Mouse (Mus musculus) forebrain, embryonic 11.5 days (tissue): Measurements from ENCODE around the gene Tiam1. TPM values are rescaled to one million over a fixed set of nuclear protein-coding genes. Genes with fewer than 3 reads are reported as not detected.

Source experiments
- ATAC-seq: fragments of 200-750 bp; cut with Nextera tagmentation; replicated peaks from 2 replicates; pipeline ENCODE4 v1.8.0; 2017; ENCODE audit warnings: moderate TSS enrichment; ENCODE audit not compliant: low FRiP score
- DNase-seq: peaks from one replicate; pipeline ENCODE4 v3.0.0-alpha.2; 2017; ENCODE audit warnings: low spot score
- H3K27ac ChIP-seq: fragments of 300-500 bp; sonication (generic); 2 replicates; pipeline ENCODE4 v1.5.1; 2014; ENCODE audit warnings: low read depth, low read length
- H3K27me3 ChIP-seq: fragments of 300-500 bp; sonication (generic); 2 replicates; pipeline ENCODE4 v1.6.1; 2014; ENCODE audit warnings: mild to moderate bottlenecking, low read length, mixed read lengths; ENCODE audit not compliant: control insufficient read depth, insufficient read depth
- H3K36me3 ChIP-seq: fragments of 300-500 bp; sonication (generic); 2 replicates; pipeline ENCODE4 v1.6.1; 2014; ENCODE audit warnings: mild to moderate bottlenecking, low read length, moderate library complexity, mixed read lengths; ENCODE audit not compliant: control insufficient read depth, insufficient read depth
- H3K4me1 ChIP-seq: fragments of 300-500 bp; sonication (generic); replicated peaks from 2 replicates; pipeline ENCODE4 v1.6.1; 2014; ENCODE audit warnings: low read length, mixed read lengths; ENCODE audit not compliant: control insufficient read depth, insufficient read depth
- H3K4me2 ChIP-seq: fragments of 300-500 bp; sonication (generic); 2 replicates; pipeline ENCODE4 v1.6.1; 2014; ENCODE audit warnings: low read depth, mild to moderate bottlenecking, low read length, moderate library complexity, mixed read lengths; ENCODE audit not compliant: severe bottlenecking
- H3K4me3 ChIP-seq: fragments of 300-500 bp; sonication (generic); 2 replicates; pipeline ENCODE4 v1.5.1; 2014; ENCODE audit warnings: low read depth, low read length
- H3K9ac ChIP-seq: fragments of 300-500 bp; sonication (generic); 2 replicates; pipeline ENCODE4 v1.6.1; 2014; ENCODE audit warnings: low read length
- H3K9me3 ChIP-seq: fragments of 300-500 bp; sonication (generic); 2 replicates; pipeline ENCODE4 v1.6.1; 2016; ENCODE audit warnings: low read length, mixed read lengths; ENCODE audit not compliant: control insufficient read depth
- WGBS: fragments of 180-500 bp; shearing (Covaris S2); extraction: QIAGEN DNeasy Blood & Tissue Kit; methylation state at CpG from one replicate; pipeline ENCODE4 v1.1.7; 2014; 5-methylcytosine and 5-hydroxymethylcytosine counted together
- polyA plus RNA-seq: library from polyadenylated mRNA; unstranded; fragments of >200 nt; fragmentation: Nextera tagmentation; extraction: Ambion mirVana; gene quantifications from 2 replicates; pipeline ENCODE4 v1.2.1, GENCODE M21; 2014

Gene Tiam1
- polyA plus RNA-seq, 1 experiment from 2014 or later, result 30.4 TPM

DNA sequence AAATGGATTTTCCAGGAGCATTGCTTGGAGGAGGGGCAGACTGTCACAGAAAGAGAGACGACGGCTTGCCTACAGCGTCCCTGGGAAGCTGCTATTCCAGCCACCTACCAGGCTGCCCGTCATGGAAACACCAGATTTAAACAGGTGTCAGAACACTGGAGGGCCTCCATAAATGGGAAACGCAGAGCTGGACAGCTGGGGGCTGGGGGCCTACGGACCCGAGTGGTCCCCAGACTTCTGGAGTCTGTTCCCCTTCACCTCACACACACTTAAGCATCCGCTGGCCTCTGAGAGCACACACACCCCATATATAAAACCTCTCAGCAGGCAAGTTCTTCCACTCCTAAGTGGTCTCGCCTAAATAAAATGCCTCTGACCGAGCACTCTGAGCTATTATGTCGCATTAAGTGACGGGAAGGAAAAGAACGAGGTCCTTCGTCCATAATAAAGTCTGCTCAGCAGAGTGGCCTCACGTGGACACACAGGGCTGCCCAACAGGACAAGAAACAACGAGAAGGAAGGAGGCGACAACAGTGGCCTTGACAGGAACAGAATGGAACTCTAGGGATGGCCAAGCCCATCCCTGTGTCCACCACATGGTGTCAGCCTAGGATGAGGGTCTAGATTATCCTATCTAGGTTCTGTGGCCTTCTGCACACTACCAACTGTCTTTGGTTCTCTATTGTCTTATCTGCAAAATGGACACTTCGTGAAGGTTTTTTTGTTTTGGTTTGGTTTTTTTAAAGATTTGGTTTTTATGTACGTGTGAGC is 14.6 kb downstream of the Tiam1 start:
- DNase-seq, result no peak
- Histone ChIP-seq H3K36me3 (no peaks in the 10 kb centered on the region), H3K27me3 (no peaks in the 10 kb centered on the region), H3K4me2 (no peak overlapping the region), H3K9me3 (no peaks in the 10 kb centered on the region), H3K4me3 (no peak overlapping the region), H3K4me1 (peaks cover 11% of the 10 kb centered on the region; the same call in 1 of the 2 replicates), H3K9ac (no peak overlapping the region), H3K27ac (no peak overlapping the region)
- 38% methylated on average over 19 of the region's 19 CpGs for WGBS
- peak; percentile 34; the same call in 1 of the 2 replicates for ATAC-seq

DNA sequence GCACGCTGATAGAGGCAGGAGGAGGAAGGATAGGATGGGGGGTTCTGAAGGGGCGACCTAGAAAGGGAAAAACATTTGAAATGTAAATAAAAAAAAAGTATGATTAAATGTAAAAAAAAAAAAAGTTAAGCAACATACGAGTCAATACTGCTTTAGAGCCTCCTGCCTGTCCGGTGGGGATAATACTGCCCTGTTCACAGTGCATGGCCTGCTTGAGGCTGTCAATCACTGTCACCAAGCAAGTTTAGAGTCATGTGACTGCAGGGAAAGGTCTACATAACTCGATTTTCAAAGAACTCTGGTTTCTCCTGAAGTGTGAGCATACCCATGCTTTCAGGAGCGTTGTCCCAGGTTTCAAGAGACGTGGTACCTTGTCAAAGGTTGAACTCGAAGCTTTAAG is 15.2 kb downstream of the Tiam1 start:
- no peaks in the 10 kb centered on the region for H3K9me3 ChIP-seq
- no peak overlapping the region for H3K4me3 ChIP-seq
- no peaks in the 10 kb centered on the region for H3K27me3 ChIP-seq
- ATAC-seq (no peak), DNase-seq (no peak)
- H3K36me3 ChIP-seq, result no peaks in the 10 kb centered on the region
- H3K4me1 ChIP-seq, result peaks cover 11% of the 10 kb centered on the region; the same call in 1 of the 2 replicates
- H3K4me2 ChIP-seq, result no peak overlapping the region
- H3K9ac ChIP-seq, result no peak overlapping the region
- 55% methylated on average over 8 of the region's 8 CpGs for WGBS
- H3K27ac ChIP-seq, result no peak overlapping the region

DNA sequence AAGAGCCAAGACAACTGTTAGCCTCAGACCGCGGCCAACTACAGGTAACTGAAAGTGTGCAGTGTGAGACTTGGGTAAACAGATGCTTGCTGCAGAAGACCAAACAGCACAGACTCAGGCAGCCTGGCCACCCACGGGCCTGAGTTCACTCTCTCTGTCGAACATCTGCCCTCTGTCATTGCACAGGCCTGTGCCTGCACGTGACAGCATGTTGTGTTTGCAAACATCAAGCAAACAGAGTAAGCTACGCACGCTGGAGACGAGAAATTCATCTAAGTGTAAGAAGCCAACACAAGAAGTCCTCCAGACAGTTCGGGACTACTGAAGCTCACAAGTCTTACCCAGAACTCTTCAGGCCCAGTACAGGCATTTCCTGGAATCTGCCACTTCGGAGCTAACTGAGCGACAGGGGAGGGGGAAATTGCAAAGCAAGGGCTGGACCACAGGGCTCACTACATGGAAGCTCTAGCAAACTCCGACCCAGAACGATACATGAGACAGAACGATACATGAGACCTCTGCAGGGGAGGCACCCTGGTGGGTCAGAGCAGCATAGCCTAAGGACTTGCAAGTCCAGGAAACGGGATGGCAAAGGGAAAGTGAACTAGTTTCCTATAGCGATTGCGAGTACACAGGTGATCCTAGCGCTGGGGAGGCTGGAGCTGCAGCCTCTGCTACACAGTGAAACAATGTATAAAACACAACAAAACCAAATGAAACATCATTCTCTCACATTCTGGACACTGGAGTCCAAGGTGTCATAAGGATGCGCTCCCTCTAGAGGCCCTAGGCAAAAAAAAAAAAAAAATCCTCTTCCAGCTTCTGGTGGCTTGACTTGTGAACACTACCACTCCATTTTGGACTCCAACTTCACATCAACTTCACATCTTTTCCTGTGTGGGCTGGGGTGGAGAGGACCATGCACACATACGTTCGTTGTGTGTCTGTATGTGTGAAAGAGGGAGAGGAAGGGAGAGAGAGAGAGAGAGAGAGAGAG is 18.0 kb downstream of the Tiam1 start:
- no peak overlapping the region for H3K27ac ChIP-seq
- no peak overlapping the region for H3K9ac ChIP-seq
- no peaks in the 10 kb centered on the region; the same call in 1 of the 2 replicates for H3K9me3 ChIP-seq
- H3K27me3 ChIP-seq, result no peaks in the 10 kb centered on the region
- H3K4me2 ChIP-seq, result no peak overlapping the region
- WGBS, result 81% methylated on average over 21 of the region's 21 CpGs
- no peak for ATAC-seq
- H3K4me3 ChIP-seq, result no peak overlapping the region
- DNase-seq, result no peak
- no peaks in the 10 kb centered on the region; the same call in 1 of the 2 replicates for H3K36me3 ChIP-seq
- H3K4me1 ChIP-seq, result peaks cover 2% of the 10 kb centered on the region; the same call in 1 of the 2 replicates

DNA sequence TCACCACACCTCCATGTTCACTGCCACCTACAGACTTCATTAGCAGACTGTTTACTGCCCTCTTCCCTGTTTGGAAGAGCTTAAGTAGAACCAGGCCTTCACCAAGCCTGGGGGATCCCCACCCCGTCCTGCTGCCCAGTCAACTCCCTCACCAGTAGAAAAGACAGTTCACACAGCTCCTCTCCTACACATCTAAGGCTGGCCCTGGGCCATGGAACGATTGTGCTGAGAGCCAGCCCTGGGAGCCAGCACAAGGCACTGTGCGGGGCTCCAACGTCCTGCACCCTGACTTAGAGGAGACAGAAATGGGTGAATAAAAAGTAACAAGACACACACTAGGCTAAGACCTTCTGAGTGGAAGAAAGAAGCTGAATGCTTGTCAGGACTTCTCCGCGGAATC is 20.5 kb downstream of the Tiam1 start:
- ATAC-seq (no peak), DNase-seq (no peak)
- no peak overlapping the region for H3K27ac ChIP-seq
- H3K27me3 ChIP-seq, result no peaks in the 10 kb centered on the region
- H3K36me3 ChIP-seq, result no peaks in the 10 kb centered on the region; the same call in 1 of the 2 replicates
- no peak overlapping the region for H3K4me2 ChIP-seq
- 88% methylated on average over 6 of the region's 6 CpGs for WGBS
- no peaks in the 10 kb centered on the region; the same call in 1 of the 2 replicates for H3K9me3 ChIP-seq
- H3K9ac ChIP-seq, result no peak overlapping the region
- no peaks in the 10 kb centered on the region for H3K4me1 ChIP-seq
- H3K4me3 ChIP-seq, result no peak overlapping the region

DNA sequence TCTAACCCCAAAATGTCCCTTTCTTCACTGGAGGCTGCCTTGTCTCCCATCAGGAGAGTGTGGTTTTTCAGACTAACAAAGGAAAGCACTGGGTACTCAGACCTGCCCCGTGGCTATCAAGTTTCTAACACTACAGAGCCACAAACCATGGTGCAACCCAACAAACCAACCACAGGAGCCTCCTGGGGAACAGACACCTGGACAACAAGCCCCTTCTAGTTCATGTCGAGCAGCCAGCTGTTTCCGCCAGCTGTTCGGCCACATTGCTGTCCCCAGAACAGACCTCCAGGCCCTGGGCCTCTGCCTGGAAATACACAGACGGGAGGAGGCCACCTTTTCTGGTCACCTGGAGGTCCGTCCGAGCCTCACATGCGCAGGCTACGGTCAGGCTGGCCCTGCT is 21.1 kb downstream of the Tiam1 start:
- Histone ChIP-seq H3K27me3 (no peaks in the 10 kb centered on the region), H3K4me3 (no peak overlapping the region), H3K4me1 (no peaks in the 10 kb centered on the region), H3K4me2 (no peak overlapping the region), H3K9ac (no peak overlapping the region), H3K36me3 (no peaks in the 10 kb centered on the region; the same call in 1 of the 2 replicates), H3K27ac (no peak overlapping the region), H3K9me3 (no peaks in the 10 kb centered on the region; the same call in 1 of the 2 replicates)
- no peak for ATAC-seq
- WGBS, result 92% methylated on average over 9 of the region's 9 CpGs
- DNase-seq, result no peak

DNA sequence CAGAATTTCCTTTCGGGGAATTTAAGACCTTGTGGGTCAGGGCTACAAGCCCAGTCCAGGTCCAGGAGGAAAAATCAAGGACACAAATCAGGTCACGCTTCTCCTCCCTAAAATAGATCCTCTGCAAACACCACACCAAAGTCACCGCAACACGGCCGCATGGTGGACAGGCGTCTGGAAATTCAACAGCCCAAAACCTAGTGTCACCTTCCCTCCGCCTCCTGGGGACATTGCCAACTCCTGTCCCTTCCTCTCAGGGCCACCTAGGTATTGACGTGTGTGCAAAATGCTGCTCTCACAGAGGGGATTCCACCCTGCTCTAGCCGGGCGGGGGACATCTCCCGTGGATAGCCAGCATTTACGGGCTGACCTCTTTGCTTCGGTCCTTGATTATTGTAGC is 21.8 kb downstream of the Tiam1 start:
- Histone ChIP-seq H3K36me3 (no peaks in the 10 kb centered on the region; the same call in 1 of the 2 replicates), H3K4me2 (no peak overlapping the region), H3K4me1 (no peaks in the 10 kb centered on the region), H3K27ac (no peak overlapping the region), H3K4me3 (no peak overlapping the region), H3K27me3 (no peaks in the 10 kb centered on the region), H3K9me3 (no peaks in the 10 kb centered on the region; the same call in 1 of the 2 replicates), H3K9ac (no peak overlapping the region)
- ATAC-seq, result no peak
- WGBS, result 97% methylated on average over 13 of the region's 13 CpGs
- DNase-seq, result no peak

DNA sequence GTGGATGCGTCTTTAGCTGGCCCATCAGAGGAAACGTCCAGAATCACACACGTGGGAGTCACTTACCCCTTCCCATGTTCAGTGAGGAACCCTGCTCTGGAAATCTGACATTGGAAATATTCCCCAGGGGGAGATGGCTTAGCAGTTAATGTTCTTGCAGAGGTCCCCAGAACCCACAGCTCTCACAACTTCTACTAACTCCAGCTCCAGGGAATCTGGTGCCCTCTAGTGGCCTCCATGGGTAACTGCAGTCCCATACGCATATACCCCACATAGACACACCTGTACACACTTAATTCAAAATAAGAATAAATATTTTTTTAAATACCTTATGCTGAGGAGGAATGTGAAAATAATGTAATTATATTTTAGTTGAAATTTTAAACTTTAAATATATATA is 23.6 kb downstream of the Tiam1 start:
- DNase-seq, result no peak
- no peaks in the 10 kb centered on the region; the same call in 1 of the 2 replicates for H3K36me3 ChIP-seq
- H3K4me3 ChIP-seq, result no peak overlapping the region
- no peak for ATAC-seq
- no peaks in the 10 kb centered on the region; the same call in 1 of the 2 replicates for H3K9me3 ChIP-seq
- WGBS, result 96% methylated on average over 4 of the region's 4 CpGs
- no peak overlapping the region for H3K9ac ChIP-seq
- H3K4me2 ChIP-seq, result no peak overlapping the region
- no peaks in the 10 kb centered on the region for H3K4me1 ChIP-seq
- H3K27me3 ChIP-seq, result no peaks in the 10 kb centered on the region
- H3K27ac ChIP-seq, result no peak overlapping the region

DNA sequence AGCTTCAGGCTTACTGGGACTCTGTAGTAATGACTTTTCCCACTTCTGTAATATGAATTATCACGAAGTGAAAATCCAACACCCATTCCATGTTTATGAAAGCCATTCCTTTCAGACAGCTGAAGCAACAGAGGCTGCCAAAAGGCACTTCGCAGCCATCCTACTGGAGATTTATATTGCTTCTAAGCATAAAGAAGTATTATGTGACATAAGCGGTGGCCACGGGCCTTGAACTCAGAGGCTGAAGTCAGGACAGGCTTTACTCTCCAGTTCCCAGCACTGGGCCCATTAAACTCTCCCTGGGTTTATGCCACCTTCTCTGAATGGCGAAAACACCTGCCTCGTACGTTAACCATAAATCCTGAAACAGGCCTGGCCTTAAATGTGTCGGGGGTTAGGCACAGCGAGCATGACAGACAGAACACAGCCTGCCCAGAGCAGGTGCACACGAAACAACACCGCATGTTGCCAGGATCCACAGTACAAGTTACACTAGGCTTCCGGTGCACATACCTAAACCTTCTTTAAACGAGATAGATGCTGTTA is 26.9 kb downstream of the Tiam1 start:
- DNase-seq, result no peak
- H3K36me3 ChIP-seq, result no peaks in the 10 kb centered on the region; the same call in 1 of the 2 replicates
- ATAC-seq, result no peak
- H3K4me3 ChIP-seq, result no peak overlapping the region
- no peaks in the 10 kb centered on the region for H3K4me1 ChIP-seq
- no peak overlapping the region for H3K9ac ChIP-seq
- H3K9me3 ChIP-seq, result no peaks in the 10 kb centered on the region; the same call in 1 of the 2 replicates
- 93% methylated on average over 13 of the region's 13 CpGs for WGBS
- no peak overlapping the region for H3K27ac ChIP-seq
- H3K27me3 ChIP-seq, result no peaks in the 10 kb centered on the region
- H3K4me2 ChIP-seq, result no peak overlapping the region
